Mouse (Mus musculus): ENCODE measurements around the gene Chchd6. TPM values are rescaled to one million over a fixed set of nuclear protein-coding genes. Genes with fewer than 3 reads are reported as not detected.

Chchd6 gene
- polyA plus RNA-seq, 1 experiment from 2014 or later, result 176 TPM

- H3K27ac ChIP-seq, result no peak overlapping the region
- no peaks in the 10 kb centered on the region for H3K36me3 ChIP-seq (replicated peaks; ENCODE audit: control insufficient read depth, insufficient read depth)
- H3K4me3 ChIP-seq (replicated peaks; ENCODE audit: low read length), result no peak overlapping the region
- ATAC-seq (ENCODE audit: low FRiP score) (no peak), DNase-seq (ENCODE audit: low spot score) (no peak)
- H3K9me3 ChIP-seq (ENCODE audit: control insufficient read depth, low read length), result no peaks in the 10 kb centered on the region
- H3K4me1 ChIP-seq (replicated peaks; ENCODE audit: control insufficient read depth, insufficient read depth, low read length), result no peaks in the 10 kb centered on the region
- no peak overlapping the region for H3K4me2 ChIP-seq (replicated peaks)
- H3K27me3 ChIP-seq (ENCODE audit: control insufficient read depth, insufficient read depth, low read length), result no peaks in the 10 kb centered on the region
- no peak overlapping the region for H3K9ac ChIP-seq
- 93% methylated on average over 3 of the region's 3 CpGs for WGBS
Observed at GRCm38 (mm10) chr6:89422621-89423020, 172.8 kb downstream of the Chchd6 start.

- Histone ChIP-seq H3K4me3 (replicated peaks; ENCODE audit: low read length) (no peak overlapping the region), H3K4me1 (replicated peaks; ENCODE audit: control insufficient read depth, insufficient read depth, low read length) (no peaks in the 10 kb centered on the region), H3K9me3 (ENCODE audit: control insufficient read depth, low read length) (no peaks in the 10 kb centered on the region), H3K27ac (no peak overlapping the region), H3K9ac (no peak overlapping the region), H3K36me3 (replicated peaks; ENCODE audit: control insufficient read depth, insufficient read depth) (no peaks in the 10 kb centered on the region), H3K4me2 (replicated peaks) (no peak overlapping the region), H3K27me3 (ENCODE audit: control insufficient read depth, insufficient read depth, low read length) (no peaks in the 10 kb centered on the region)
- DNase-seq (ENCODE audit: low spot score) (no peak), ATAC-seq (ENCODE audit: low FRiP score) (no peak)
- WGBS, result 88% methylated on average over 3 of the region's 3 CpGs
Observed at GRCm38 (mm10) chr6:89421922-89422321, 173.5 kb downstream of the Chchd6 start.

- H3K36me3 ChIP-seq (replicated peaks; ENCODE audit: control insufficient read depth, insufficient read depth), result no peaks in the 10 kb centered on the region
- H3K9me3 ChIP-seq (ENCODE audit: control insufficient read depth, low read length), result no peaks in the 10 kb centered on the region
- H3K27ac ChIP-seq, result no peak overlapping the region
- H3K4me1 ChIP-seq (replicated peaks; ENCODE audit: control insufficient read depth, insufficient read depth, low read length), result no peaks in the 10 kb centered on the region
- H3K27me3 ChIP-seq (ENCODE audit: control insufficient read depth, insufficient read depth, low read length), result no peaks in the 10 kb centered on the region
- DNase-seq (ENCODE audit: low spot score), result no peak
- no peak overlapping the region for H3K9ac ChIP-seq
- no peak for ATAC-seq (ENCODE audit: low FRiP score)
- no peak overlapping the region for H3K4me2 ChIP-seq (replicated peaks)
- H3K4me3 ChIP-seq (replicated peaks; ENCODE audit: low read length), result no peak overlapping the region
- 84% methylated on average over 6 of the region's 6 CpGs for WGBS
Observed at GRCm38 (mm10) chr6:89421503-89421902, 173.9 kb downstream of the Chchd6 start.

- DNase-seq (ENCODE audit: low spot score) (no peak), ATAC-seq (ENCODE audit: low FRiP score) (no peak)
- H3K4me1 ChIP-seq (replicated peaks; ENCODE audit: control insufficient read depth, insufficient read depth, low read length), result no peaks in the 10 kb centered on the region
- H3K27me3 ChIP-seq (ENCODE audit: control insufficient read depth, insufficient read depth, low read length), result no peaks in the 10 kb centered on the region
- no peak overlapping the region for H3K9ac ChIP-seq
- 84% methylated on average over 2 of the region's 2 CpGs for WGBS
- no peak overlapping the region for H3K4me3 ChIP-seq (replicated peaks; ENCODE audit: low read length)
- no peak overlapping the region for H3K27ac ChIP-seq
- no peaks in the 10 kb centered on the region for H3K36me3 ChIP-seq (replicated peaks; ENCODE audit: control insufficient read depth, insufficient read depth)
- H3K9me3 ChIP-seq (ENCODE audit: control insufficient read depth, low read length), result no peaks in the 10 kb centered on the region
- no peak overlapping the region for H3K4me2 ChIP-seq (replicated peaks)
Observed at GRCm38 (mm10) chr6:89420756-89421155, 174.7 kb downstream of the Chchd6 start.

- Histone ChIP-seq H3K4me2 (replicated peaks) (no peak overlapping the region), H3K36me3 (replicated peaks; ENCODE audit: control insufficient read depth, insufficient read depth) (no peaks in the 10 kb centered on the region), H3K4me1 (replicated peaks; ENCODE audit: control insufficient read depth, insufficient read depth, low read length) (no peaks in the 10 kb centered on the region), H3K4me3 (replicated peaks; ENCODE audit: low read length) (no peak overlapping the region), H3K27ac (no peak overlapping the region), H3K27me3 (ENCODE audit: control insufficient read depth, insufficient read depth, low read length) (no peaks in the 10 kb centered on the region), H3K9ac (no peak overlapping the region), H3K9me3 (ENCODE audit: control insufficient read depth, low read length) (no peaks in the 10 kb centered on the region)
- DNase-seq (ENCODE audit: low spot score) (no peak), ATAC-seq (ENCODE audit: low FRiP score) (no peak)
Observed at GRCm38 (mm10) chr6:89420110-89420509, 175.3 kb downstream of the Chchd6 start.

- Histone ChIP-seq H3K27ac (no peak overlapping the region), H3K9me3 (ENCODE audit: control insufficient read depth, low read length) (no peaks in the 10 kb centered on the region), H3K4me2 (replicated peaks) (no peak overlapping the region), H3K4me1 (replicated peaks; ENCODE audit: control insufficient read depth, insufficient read depth, low read length) (no peaks in the 10 kb centered on the region), H3K36me3 (replicated peaks; ENCODE audit: control insufficient read depth, insufficient read depth) (no peaks in the 10 kb centered on the region), H3K9ac (no peak overlapping the region; the same call in 1 of the 2 replicates), H3K27me3 (ENCODE audit: control insufficient read depth, insufficient read depth, low read length) (no peaks in the 10 kb centered on the region), H3K4me3 (replicated peaks; ENCODE audit: low read length) (no peak overlapping the region)
- DNase-seq (ENCODE audit: low spot score) (no peak), ATAC-seq (ENCODE audit: low FRiP score) (no peak)
- WGBS, result 76% methylated on average over 3 of the region's 3 CpGs
Observed at GRCm38 (mm10) chr6:89419066-89419815, 176.2 kb downstream of the Chchd6 start.

GRCm38 (mm10) chr6:89416030-89416595, 179.3 kb downstream of the Chchd6 start:
- no peak for ATAC-seq (ENCODE audit: low FRiP score)
- Histone ChIP-seq H3K4me1 (replicated peaks; ENCODE audit: control insufficient read depth, insufficient read depth, low read length) (no peaks in the 10 kb centered on the region), H3K4me3 (replicated peaks; ENCODE audit: low read length) (no peak overlapping the region), H3K9me3 (ENCODE audit: control insufficient read depth, low read length) (no peaks in the 10 kb centered on the region), H3K36me3 (replicated peaks; ENCODE audit: control insufficient read depth, insufficient read depth) (no peaks in the 10 kb centered on the region), H3K27me3 (ENCODE audit: control insufficient read depth, insufficient read depth, low read length) (no peaks in the 10 kb centered on the region), H3K9ac (no peak overlapping the region), H3K4me2 (replicated peaks) (no peak overlapping the region), H3K27ac (no peak overlapping the region)
- DNase-seq (ENCODE audit: low spot score), result no peak
- WGBS, result 91% methylated on average over 3 of the region's 3 CpGs

GRCm38 (mm10) chr6:89415091-89415490, 180.4 kb downstream of the Chchd6 start:
- Histone ChIP-seq H3K9me3 (ENCODE audit: control insufficient read depth, low read length) (no peaks in the 10 kb centered on the region), H3K9ac (no peak overlapping the region), H3K27ac (no peak overlapping the region), H3K36me3 (replicated peaks; ENCODE audit: control insufficient read depth, insufficient read depth) (no peaks in the 10 kb centered on the region), H3K4me1 (replicated peaks; ENCODE audit: control insufficient read depth, insufficient read depth, low read length) (no peaks in the 10 kb centered on the region), H3K4me3 (replicated peaks; ENCODE audit: low read length) (no peak overlapping the region), H3K27me3 (ENCODE audit: control insufficient read depth, insufficient read depth, low read length) (no peaks in the 10 kb centered on the region), H3K4me2 (replicated peaks) (no peak overlapping the region)
- 92% methylated on average over 2 of the region's 2 CpGs for WGBS
- no peak for ATAC-seq (ENCODE audit: low FRiP score)
- no peak for DNase-seq (ENCODE audit: low spot score)

GRCm38 (mm10) chr6:89414126-89414525, 181.3 kb downstream of the Chchd6 start:
- no peak overlapping the region for H3K4me3 ChIP-seq (replicated peaks; ENCODE audit: low read length)
- WGBS, result 88% methylated on average over 4 of the region's 4 CpGs
- DNase-seq (ENCODE audit: low spot score) (no peak), ATAC-seq (ENCODE audit: low FRiP score) (no peak)
- H3K9ac ChIP-seq, result no peak overlapping the region
- no peak overlapping the region for H3K27ac ChIP-seq
- H3K36me3 ChIP-seq (replicated peaks; ENCODE audit: control insufficient read depth, insufficient read depth), result no peaks in the 10 kb centered on the region
- H3K9me3 ChIP-seq (ENCODE audit: control insufficient read depth, low read length), result no peaks in the 10 kb centered on the region
- H3K4me2 ChIP-seq (replicated peaks), result no peak overlapping the region
- H3K27me3 ChIP-seq (ENCODE audit: control insufficient read depth, insufficient read depth, low read length), result no peaks in the 10 kb centered on the region
- no peaks in the 10 kb centered on the region for H3K4me1 ChIP-seq (replicated peaks; ENCODE audit: control insufficient read depth, insufficient read depth, low read length)

Data from hindbrain, embryonic 14.5 days (tissue).